Mouse (Mus musculus) erythroblast, embryonic 14.5 days (primary cell): ENCODE measurements around the gene Tfpi.

Experiments used
- GATA1 ChIP-seq: IDR thresholded peaks from 2 replicates; pipeline ENCODE4 v1.6.1; 2012; ENCODE audit warnings: low read length, inconsistent platforms, mixed read lengths
- TAL1 ChIP-seq: IDR thresholded peaks from 3 replicates; pipeline ENCODE4 v1.6.1; 2012; ENCODE audit warnings: low read length, inconsistent platforms, mixed read lengths

DNA sequence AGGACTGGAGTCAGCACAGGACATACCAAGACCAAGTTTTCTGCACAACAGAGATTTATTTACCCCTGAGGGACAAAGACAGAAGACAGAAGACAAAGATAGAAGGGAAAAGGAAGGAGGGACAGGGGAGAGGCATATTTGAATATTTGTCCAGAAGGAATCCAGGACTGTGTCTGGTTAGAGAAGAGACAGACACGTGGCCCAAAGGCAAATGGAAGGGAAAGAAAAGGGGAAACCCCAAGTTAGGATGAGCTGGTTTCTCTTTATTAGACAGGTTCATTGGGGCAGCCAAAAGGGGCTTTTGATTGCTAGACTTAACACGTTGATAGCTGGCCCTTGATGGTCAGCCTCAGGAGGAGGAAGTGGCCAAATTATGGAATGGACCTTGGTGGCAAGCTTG, 34.9 kb upstream of the Tfpi start:
- TF ChIP-seq TAL1: no peak
- TF ChIP-seq GATA1: no peak
